Mouse (Mus musculus) G1E (cell line): Measurements from ENCODE around the gene Rasal1. TPM values are rescaled to one million over a fixed set of nuclear protein-coding genes. Genes with fewer than 3 reads are reported as not detected.

ENCODE experiments used
- ATAC-seq: 2 replicates; pipeline ENCODE4 v1.8.0; 2016; ENCODE audit warnings: mild to moderate bottlenecking; ENCODE audit not compliant: insufficient number of reproducible peaks, poor library complexity, low FRiP score, severe bottlenecking; ENCODE audit errors: extremely low read depth
- DNase-seq: peaks from one replicate; pipeline ENCODE4 v3.0.0; 2012; ENCODE audit warnings: low spot score
- H3K27me3 ChIP-seq: 2 replicates; pipeline ENCODE4 v1.6.1; 2012; ENCODE audit warnings: mild to moderate bottlenecking, low read length, inconsistent platforms; ENCODE audit not compliant: insufficient read depth
- H3K36me3 ChIP-seq: replicated peaks from 2 replicates; pipeline ENCODE3; 2012; ENCODE audit warnings: mild to moderate bottlenecking, inconsistent platforms
- H3K4me1 ChIP-seq: 2 replicates; pipeline ENCODE4 v1.6.1; 2012; ENCODE audit warnings: low read depth, low read length, inconsistent platforms, mixed read lengths; ENCODE audit not compliant: insufficient read depth
- H3K4me3 ChIP-seq: 2 replicates; pipeline ENCODE4 v1.5.1; 2012; ENCODE audit warnings: low read depth, mild to moderate bottlenecking, inconsistent platforms, low read length, moderate library complexity, mixed read lengths
- H3K9me3 ChIP-seq: replicated peaks from 2 replicates; pipeline ENCODE4 v1.6.1; 2012; ENCODE audit warnings: inconsistent platforms
- CTCF ChIP-seq: IDR thresholded peaks from 2 replicates; pipeline ENCODE4 v1.5.1; 2012; ENCODE audit warnings: low read depth, low read length, inconsistent platforms, mixed read lengths
- GATA1 ChIP-seq: IDR thresholded peaks from 2 replicates; pipeline ENCODE4 v1.6.1; 2012; ENCODE audit warnings: borderline replicate concordance, low read length, inconsistent platforms, mixed read lengths
- GATA2 ChIP-seq: IDR thresholded peaks from 2 replicates; pipeline ENCODE4 v1.6.1; 2012; ENCODE audit warnings: low read depth, low read length, inconsistent platforms, borderline replicate concordance
- POLR2AphosphoS5 ChIP-seq: IDR thresholded peaks from 2 replicates; pipeline ENCODE4 v1.6.1; 2012; ENCODE audit warnings: low read depth, low read length, inconsistent platforms; ENCODE audit not compliant: insufficient replicate concordance
- TAL1 ChIP-seq: conservative IDR thresholded peaks from 2 replicates; pipeline ENCODE4 v1.6.1; 2012; ENCODE audit warnings: low read depth, low read length, inconsistent platforms, mixed read lengths
- polyA plus RNA-seq: library from polyadenylated mRNA; stranded (reverse); fragments of >175 nt; gene quantifications from 2 replicates; pipeline ENCODE4 v1.2.3, GENCODE M21; 2012
- total RNA-seq, 2 experiments: library from RNA; stranded (forward) in 1 of 2; stranded (reverse) in 1 of 2; fragments of 200-1000 nt in 1 of 2; fragments of >200 nt in 1 of 2; fragmentation: Nextera tagmentation in 1 of 2; gene quantifications; 2 replicates each; pipeline ENCODE4 v1.2.3; 2014 to 2017

The Rasal1 gene
- total and polyA plus RNA-seq, 3 experiments = 1.4 to 10.8 (median 5.6) TPM

GRCm38 (mm10) chr5:120702421-120702820 is 53.8 kb downstream of the Rasal1 start:
- DNase-seq (no peak), ATAC-seq (no peak)
- no peak for TF ChIP-seq GATA1
- no peak for TF ChIP-seq CTCF
- TF ChIP-seq GATA2 = no peak
- no peak for TF ChIP-seq TAL1
- no peak for TF ChIP-seq POLR2AphosphoS5
- no peaks in the 10 kb centered on the region for H3K36me3 ChIP-seq
- H3K27me3 ChIP-seq = peaks cover 84% of the 10 kb centered on the region
- no peak overlapping the region for H3K4me3 ChIP-seq
- H3K4me1 ChIP-seq = peaks cover 27% of the 10 kb centered on the region
- H3K9me3 ChIP-seq = no peaks in the 10 kb centered on the region

- peaks cover 84% of the 10 kb centered on the region for H3K27me3 ChIP-seq
- TF ChIP-seq TAL1 (no peak), GATA2 (no peak), POLR2AphosphoS5 (no peak), GATA1 (no peak), CTCF (no peak)
- DNase-seq = no peak
Measured at GRCm38 (mm10) chr5:120702969-120703368, 54.4 kb downstream of the Rasal1 start.

GRCm38 (mm10) chr5:120703660-120704059 is 55.0 kb downstream of the Rasal1 start:
- H3K36me3 ChIP-seq = no peaks in the 10 kb centered on the region
- ATAC-seq = no peak
- H3K4me1 ChIP-seq = peaks cover 20% of the 10 kb centered on the region
- TF ChIP-seq TAL1 = no peak
- TF ChIP-seq GATA2 = no peak
- no peak for TF ChIP-seq POLR2AphosphoS5
- TF ChIP-seq GATA1 = no peak
- TF ChIP-seq CTCF = no peak
- peaks cover 79% of the 10 kb centered on the region for H3K27me3 ChIP-seq
- DNase-seq = no peak
- H3K9me3 ChIP-seq = no peaks in the 10 kb centered on the region
- no peak overlapping the region for H3K4me3 ChIP-seq

More at GRCm38 (mm10) chr5:120702969-120703368, 54.4 kb downstream of the Rasal1 start:
- Histone ChIP-seq H3K9me3 (no peaks in the 10 kb centered on the region), H3K4me1 (peaks cover 22% of the 10 kb centered on the region), H3K36me3 (no peaks in the 10 kb centered on the region), H3K4me3 (no peak overlapping the region)
- ATAC-seq = no peak

GRCm38 (mm10) chr5:120704421-120704820 is 55.8 kb downstream of the Rasal1 start:
- H3K4me1 ChIP-seq = peaks cover 20% of the 10 kb centered on the region
- ATAC-seq (no peak), DNase-seq (no peak)
- TF ChIP-seq POLR2AphosphoS5 = no peak
- TF ChIP-seq GATA2 = no peak
- TF ChIP-seq CTCF = no peak
- TF ChIP-seq TAL1 = no peak
- TF ChIP-seq GATA1 = no peak
- no peaks in the 10 kb centered on the region for H3K36me3 ChIP-seq
- H3K4me3 ChIP-seq = no peak overlapping the region
- H3K9me3 ChIP-seq = no peaks in the 10 kb centered on the region
- peaks cover 76% of the 10 kb centered on the region for H3K27me3 ChIP-seq

- no peak for ATAC-seq
- no peaks in the 10 kb centered on the region for H3K9me3 ChIP-seq
- H3K4me3 ChIP-seq = no peak overlapping the region
- no peaks in the 10 kb centered on the region for H3K36me3 ChIP-seq
- H3K27me3 ChIP-seq = peaks cover 74% of the 10 kb centered on the region
- no peak for DNase-seq
- TF ChIP-seq GATA2 = no peak
- TF ChIP-seq POLR2AphosphoS5 = no peak
- TF ChIP-seq GATA1 = no peak
- TF ChIP-seq TAL1 = no peak
- TF ChIP-seq CTCF = no peak
- H3K4me1 ChIP-seq = peaks cover 21% of the 10 kb centered on the region
Measured at GRCm38 (mm10) chr5:120706541-120706940, 57.9 kb downstream of the Rasal1 start.

GRCm38 (mm10) chr5:120706976-120707375 is 58.4 kb downstream of the Rasal1 start:
- DNase-seq (no peak), ATAC-seq (no peak)
- Histone ChIP-seq H3K4me3 (no peak overlapping the region), H3K27me3 (peaks cover 79% of the 10 kb centered on the region), H3K36me3 (no peaks in the 10 kb centered on the region), H3K4me1 (peaks cover 23% of the 10 kb centered on the region), H3K9me3 (no peaks in the 10 kb centered on the region)
- no peak for TF ChIP-seq GATA2
- no peak for TF ChIP-seq TAL1
- no peak for TF ChIP-seq POLR2AphosphoS5
- no peak for TF ChIP-seq CTCF
- no peak for TF ChIP-seq GATA1

GRCm38 (mm10) chr5:120710161-120710825 is 61.7 kb downstream of the Rasal1 start:
- Histone ChIP-seq H3K9me3 (no peaks in the 10 kb centered on the region), H3K27me3 (peaks cover 68% of the 10 kb centered on the region), H3K4me3 (no peak overlapping the region), H3K36me3 (no peaks in the 10 kb centered on the region), H3K4me1 (peaks cover 32% of the 10 kb centered on the region)
- TF ChIP-seq CTCF (no peak), GATA1 (no peak), POLR2AphosphoS5 (no peak), TAL1 (no peak), GATA2 (no peak)
- DNase-seq (no peak), ATAC-seq (no peak)
